Mouse (Mus musculus) common myeloid progenitor, adult 5-6 weeks (primary cell): Measurements from ENCODE around the gene Chst10. TPM values are rescaled to one million over a fixed set of nuclear protein-coding genes. Genes with fewer than 3 reads are reported as not detected.

Experiments
- ATAC-seq: replicated peaks from 2 replicates; pipeline ENCODE4 v1.8.0; 2016; ENCODE audit warnings: low read depth, mild to moderate bottlenecking, moderate TSS enrichment, inconsistent platforms; ENCODE audit not compliant: poor library complexity, severe bottlenecking
- total RNA-seq: library from RNA; stranded (forward); fragments of 200-1000, 187-1606 nt; gene quantifications from 2 replicates; pipeline ENCODE4 v1.2.3, GENCODE M21; 2017

The Chst10 gene
- total RNA-seq: 3.5 TPM in 2 replicates

- ATAC-seq: peak; percentile 79
Observed at GRCm38 (mm10) chr1:38897431-38898248, at the start of gene Chst10. Gene Chst10, minus strand, starts transcription at chr1:38898161.

GRCm38 (mm10) chr1:38939608-38940007 lies 41.6 kb upstream of the Chst10 start:
- ATAC-seq: 0 out of 2 replicates have a peak, but pooled peaks have one; percentile 29

- no peak for ATAC-seq
Observed at GRCm38 (mm10) chr1:38938849-38939248, 40.9 kb upstream of the Chst10 start, which contains the start of gene Nms. Gene Nms, plus strand, starts transcription at chr1:38939149.

- peak; percentile 58 for ATAC-seq
Observed at GRCm38 (mm10) chr1:38936780-38937179, 38.8 kb upstream of the Chst10 start.

- 0 out of 2 replicates have a peak, but pooled peaks have one; percentile 42 for ATAC-seq
Observed at GRCm38 (mm10) chr1:38934668-38935067, 36.7 kb upstream of the Chst10 start.

- no peak for ATAC-seq
Observed at GRCm38 (mm10) chr1:38930767-38931166, 32.8 kb upstream of the Chst10 start.

GRCm38 (mm10) chr1:38929468-38929867 lies 31.5 kb upstream of the Chst10 start:
- no peak for ATAC-seq

- ATAC-seq: no peak
Observed at GRCm38 (mm10) chr1:38928996-38929395, 31.0 kb upstream of the Chst10 start.

GRCm38 (mm10) chr1:38903985-38904384 lies 6.0 kb upstream of the Chst10 start:
- no peak for ATAC-seq

GRCm38 (mm10) chr1:38902571-38902970 lies 4.6 kb upstream of the Chst10 start:
- peak; percentile 24; the same call in 1 of the 2 replicates for ATAC-seq

- ATAC-seq: no peak
Observed at GRCm38 (mm10) chr1:38893081-38893480, 4.9 kb downstream of the Chst10 start.

GRCm38 (mm10) chr1:38891444-38891843 lies 6.5 kb downstream of the Chst10 start:
- no peak for ATAC-seq

- no peak for ATAC-seq
Observed at GRCm38 (mm10) chr1:38888803-38889202, 9.2 kb downstream of the Chst10 start.

- ATAC-seq: no peak
Observed at GRCm38 (mm10) chr1:38887011-38887410, 10.9 kb downstream of the Chst10 start.

GRCm38 (mm10) chr1:38886602-38887001 lies 11.4 kb downstream of the Chst10 start:
- no peak for ATAC-seq

- 0 out of 2 replicates have a peak, but pooled peaks have one; percentile 54 for ATAC-seq
Observed at GRCm38 (mm10) chr1:38885956-38886355, 12.0 kb downstream of the Chst10 start.

GRCm38 (mm10) chr1:38883766-38884165 lies 14.2 kb downstream of the Chst10 start:
- ATAC-seq: no peak

- ATAC-seq: no peak
Observed at GRCm38 (mm10) chr1:38882746-38883145, 15.2 kb downstream of the Chst10 start.

GRCm38 (mm10) chr1:38881366-38881765 lies 16.6 kb downstream of the Chst10 start:
- ATAC-seq: 0 out of 2 replicates have a peak, but pooled peaks have one; percentile 32

- ATAC-seq: no peak
Observed at GRCm38 (mm10) chr1:38876671-38877382, 21.1 kb downstream of the Chst10 start.

- no peak for ATAC-seq
Observed at GRCm38 (mm10) chr1:38873911-38874310, 24.1 kb downstream of the Chst10 start.
